Mouse (Mus musculus): Measurements from ENCODE around the gene Ctbs. TPM values are rescaled to one million over a fixed set of nuclear protein-coding genes. Genes with fewer than 3 reads are reported as not detected.

Ctbs gene
- polyA plus RNA-seq, 1 experiment, result 1.5 TPM

- no peaks in the 10 kb centered on the region for H3K36me3 ChIP-seq (ENCODE audit: control insufficient read depth, insufficient read depth)
- H3K27me3 ChIP-seq (ENCODE audit: control insufficient read depth, insufficient read depth, insufficient read length), result no peaks in the 10 kb centered on the region
- peaks cover 65% of the 10 kb centered on the region for H3K79me2 ChIP-seq (ENCODE audit: control insufficient read depth, insufficient read depth)
- peaks cover 11% of the 10 kb centered on the region for H3K79me3 ChIP-seq (ENCODE audit: low read depth)
- H3K4me3 ChIP-seq (ENCODE audit: insufficient read depth, poor library complexity, severe bottlenecking), result no peak overlapping the region
- TF ChIP-seq MAX (IDR thresholded peaks at IDR 0.05), result no peak
- no peak for TF ChIP-seq CEBPB (IDR thresholded peaks at IDR 0.05; ENCODE audit: low read depth)
- TF ChIP-seq MYOG (IDR thresholded peaks at IDR 0.05; ENCODE audit: control insufficient read depth, extremely low read depth, insufficient read length), result no peak
- TF ChIP-seq FOSL1 (IDR thresholded peaks at IDR 0.05; ENCODE audit: insufficient read depth, low read length, poor library complexity, severe bottlenecking), result no peak
- TF ChIP-seq MYOD1 (IDR thresholded peaks at IDR 0.05; ENCODE audit: control insufficient read depth, insufficient read length, low read depth), result no peak
- TF ChIP-seq CTCF (IDR thresholded peaks at IDR 0.05; ENCODE audit: control insufficient read depth, insufficient read depth, insufficient read length), result no peak
- no peak for TF ChIP-seq USF1 (IDR thresholded peaks at IDR 0.05; ENCODE audit: low read depth)
- H3ac ChIP-seq (ENCODE audit: control insufficient read depth, insufficient read length, low read depth), result no peak overlapping the region
Measured at GRCm38 (mm10) chr3:146407086-146407721, 42.4 kb upstream of the Ctbs start.

GRCm38 (mm10) chr3:146410114-146410513 is 39.5 kb upstream of the Ctbs start:
- Histone ChIP-seq H3ac (ENCODE audit: control insufficient read depth, insufficient read length, low read depth) (no peak overlapping the region), H3K36me3 (ENCODE audit: control insufficient read depth, insufficient read depth) (no peaks in the 10 kb centered on the region), H3K27me3 (ENCODE audit: control insufficient read depth, insufficient read depth, insufficient read length) (no peaks in the 10 kb centered on the region), H3K79me2 (ENCODE audit: control insufficient read depth, insufficient read depth) (peaks cover 84% of the 10 kb centered on the region), H3K4me3 (ENCODE audit: insufficient read depth, poor library complexity, severe bottlenecking) (no peak overlapping the region), H3K79me3 (ENCODE audit: low read depth) (peaks cover 17% of the 10 kb centered on the region)
- TF ChIP-seq MAX (IDR thresholded peaks at IDR 0.05) (no peak), FOSL1 (IDR thresholded peaks at IDR 0.05; ENCODE audit: insufficient read depth, low read length, poor library complexity, severe bottlenecking) (no peak), CEBPB (IDR thresholded peaks at IDR 0.05; ENCODE audit: low read depth) (no peak), MYOD1 (IDR thresholded peaks at IDR 0.05; ENCODE audit: control insufficient read depth, insufficient read length, low read depth) (no peak), MYOG (IDR thresholded peaks at IDR 0.05; ENCODE audit: control insufficient read depth, extremely low read depth, insufficient read length) (no peak), USF1 (IDR thresholded peaks at IDR 0.05; ENCODE audit: low read depth) (no peak), CTCF (IDR thresholded peaks at IDR 0.05; ENCODE audit: control insufficient read depth, insufficient read depth, insufficient read length) (no peak)

GRCm38 (mm10) chr3:146412008-146412407 is 37.6 kb upstream of the Ctbs start:
- Histone ChIP-seq H3K27me3 (ENCODE audit: control insufficient read depth, insufficient read depth, insufficient read length) (no peaks in the 10 kb centered on the region), H3K79me3 (ENCODE audit: low read depth) (peaks cover 14% of the 10 kb centered on the region), H3K36me3 (ENCODE audit: control insufficient read depth, insufficient read depth) (no peaks in the 10 kb centered on the region), H3ac (ENCODE audit: control insufficient read depth, insufficient read length, low read depth) (no peak overlapping the region), H3K79me2 (ENCODE audit: control insufficient read depth, insufficient read depth) (peaks cover 65% of the 10 kb centered on the region), H3K4me3 (ENCODE audit: insufficient read depth, poor library complexity, severe bottlenecking) (no peak overlapping the region)
- TF ChIP-seq CTCF (IDR thresholded peaks at IDR 0.05; ENCODE audit: control insufficient read depth, insufficient read depth, insufficient read length) (no peak), USF1 (IDR thresholded peaks at IDR 0.05; ENCODE audit: low read depth) (no peak), MAX (IDR thresholded peaks at IDR 0.05) (no peak), CEBPB (IDR thresholded peaks at IDR 0.05; ENCODE audit: low read depth) (no peak), FOSL1 (IDR thresholded peaks at IDR 0.05; ENCODE audit: insufficient read depth, low read length, poor library complexity, severe bottlenecking) (no peak), MYOG (IDR thresholded peaks at IDR 0.05; ENCODE audit: control insufficient read depth, extremely low read depth, insufficient read length) (no peak), MYOD1 (IDR thresholded peaks at IDR 0.05; ENCODE audit: control insufficient read depth, insufficient read length, low read depth) (no peak)

DNA sequence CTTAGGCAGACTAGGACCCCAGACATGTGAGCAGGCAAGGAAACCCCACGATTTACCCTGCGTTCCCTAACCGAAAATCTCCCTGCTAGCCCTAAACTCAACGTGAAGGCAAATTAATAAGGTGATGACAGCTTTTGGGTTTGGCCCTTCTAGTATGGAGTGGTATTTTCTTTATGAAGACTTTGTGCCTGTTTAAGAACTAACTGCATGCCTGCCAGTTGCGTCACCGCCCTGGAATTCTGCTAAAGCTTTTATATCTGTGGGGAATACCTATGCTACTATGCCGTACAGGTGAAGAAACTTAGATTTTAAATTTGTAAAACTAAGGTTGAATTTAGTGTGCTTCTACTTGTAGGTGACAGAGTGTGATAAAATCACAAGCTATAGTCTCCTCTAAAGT is 37.1 kb upstream of the Ctbs start:
- H3K79me2 ChIP-seq (ENCODE audit: control insufficient read depth, insufficient read depth), result peaks cover 61% of the 10 kb centered on the region
- no peak overlapping the region for H3ac ChIP-seq (ENCODE audit: control insufficient read depth, insufficient read length, low read depth)
- H3K27me3 ChIP-seq (ENCODE audit: control insufficient read depth, insufficient read depth, insufficient read length), result no peaks in the 10 kb centered on the region
- H3K4me3 ChIP-seq (ENCODE audit: insufficient read depth, poor library complexity, severe bottlenecking), result no peak overlapping the region
- peaks cover 14% of the 10 kb centered on the region for H3K79me3 ChIP-seq (ENCODE audit: low read depth)
- TF ChIP-seq MYOD1 (IDR thresholded peaks at IDR 0.05; ENCODE audit: control insufficient read depth, insufficient read length, low read depth) (no peak), USF1 (IDR thresholded peaks at IDR 0.05; ENCODE audit: low read depth) (no peak), CEBPB (IDR thresholded peaks at IDR 0.05; ENCODE audit: low read depth) (no peak), FOSL1 (IDR thresholded peaks at IDR 0.05; ENCODE audit: insufficient read depth, low read length, poor library complexity, severe bottlenecking) (no peak), MAX (IDR thresholded peaks at IDR 0.05) (no peak), MYOG (IDR thresholded peaks at IDR 0.05; ENCODE audit: control insufficient read depth, extremely low read depth, insufficient read length) (no peak), CTCF (IDR thresholded peaks at IDR 0.05; ENCODE audit: control insufficient read depth, insufficient read depth, insufficient read length) (no peak)
- no peaks in the 10 kb centered on the region for H3K36me3 ChIP-seq (ENCODE audit: control insufficient read depth, insufficient read depth)

DNA sequence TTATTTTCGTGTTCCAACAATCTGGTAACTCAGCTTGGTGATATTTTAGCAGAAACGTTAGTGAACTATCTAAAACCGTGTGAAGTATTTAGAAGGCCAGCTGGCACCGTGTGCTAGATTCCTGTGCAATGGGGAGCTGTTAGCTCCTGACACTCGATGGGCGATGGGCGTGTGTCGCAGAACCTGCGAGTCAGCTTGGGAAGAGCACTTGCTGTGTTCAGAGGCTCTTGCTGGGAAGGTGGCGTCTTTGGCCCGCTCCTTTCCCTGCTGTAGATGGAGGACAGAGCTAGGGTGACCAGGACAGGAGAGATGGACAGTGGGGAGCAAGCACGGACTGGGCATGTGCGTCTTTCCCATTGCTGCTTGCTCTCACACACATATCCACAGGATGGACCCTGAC is 36.6 kb upstream of the Ctbs start:
- Histone ChIP-seq H3K36me3 (ENCODE audit: control insufficient read depth, insufficient read depth) (no peaks in the 10 kb centered on the region), H3ac (ENCODE audit: control insufficient read depth, insufficient read length, low read depth) (no peak overlapping the region), H3K79me2 (ENCODE audit: control insufficient read depth, insufficient read depth) (peaks cover 61% of the 10 kb centered on the region), H3K79me3 (ENCODE audit: low read depth) (peaks cover 13% of the 10 kb centered on the region), H3K27me3 (ENCODE audit: control insufficient read depth, insufficient read depth, insufficient read length) (no peaks in the 10 kb centered on the region), H3K4me3 (ENCODE audit: insufficient read depth, poor library complexity, severe bottlenecking) (no peak overlapping the region)
- no peak for TF ChIP-seq CTCF (IDR thresholded peaks at IDR 0.05; ENCODE audit: control insufficient read depth, insufficient read depth, insufficient read length)
- no peak for TF ChIP-seq FOSL1 (IDR thresholded peaks at IDR 0.05; ENCODE audit: insufficient read depth, low read length, poor library complexity, severe bottlenecking)
- TF ChIP-seq MYOG (IDR thresholded peaks at IDR 0.05; ENCODE audit: control insufficient read depth, extremely low read depth, insufficient read length), result no peak
- no peak for TF ChIP-seq CEBPB (IDR thresholded peaks at IDR 0.05; ENCODE audit: low read depth)
- TF ChIP-seq MAX (IDR thresholded peaks at IDR 0.05), result no peak
- no peak for TF ChIP-seq USF1 (IDR thresholded peaks at IDR 0.05; ENCODE audit: low read depth)
- TF ChIP-seq MYOD1 (IDR thresholded peaks at IDR 0.05; ENCODE audit: control insufficient read depth, insufficient read length, low read depth), result no peak

All from C2C12 (cell line).